Mouse (Mus musculus): ENCODE measurements at regions not wholly inside any gene's neighbourhood (a gene's known extent, or its start where the extent isn't known, plus 50 kb on each side); places are given as distances from the start of the nearest gene placed in this dataset.

- TF ChIP-seq POLR2A (IDR thresholded peaks at IDR 0.05; ENCODE audit: insufficient read length, low read depth) (no peak), USF1 (IDR thresholded peaks at IDR 0.05; ENCODE audit: low read depth) (no peak), E2F4 (IDR thresholded peaks at IDR 0.05; ENCODE audit: insufficient read depth) (no peak), POLR2AphosphoS2 (IDR thresholded peaks at IDR 0.05; ENCODE audit: insufficient read length, low read depth) (no peak), MYOG (IDR thresholded peaks at IDR 0.05; ENCODE audit: control insufficient read depth in 1 of 3, insufficient read depth in 1 of 3, insufficient read length in 2 of 3, low read depth in 2 of 3) (no peak), MAX (IDR thresholded peaks at IDR 0.05; ENCODE audit: low read depth) (no peak), CEBPB (IDR thresholded peaks at IDR 0.05; ENCODE audit: insufficient read depth, poor library complexity, severe bottlenecking) (no peak)
Observed at GRCm38 (mm10) chr3:134694893-134695292, 133.9 kb upstream of the Tacr3 start.

All from myocyte (in vitro differentiated cells).